Mouse (Mus musculus): ENCODE data around the gene Pkmyt1.
A peak's percentile ranks its signal among the peaks of the same experiment; 100 is the strongest.
"Not testable (repeated sequence)": the region's sequence is repeated elsewhere in the genome, so short reads cannot be mapped to it uniquely, and the experiment has no call there.

Pkmyt1 gene

GRCm38 (mm10) chr17:23747471-23747870 is 21.3 kb downstream of the Pkmyt1 start:
- no peak for DNase-seq (ENCODE audit: low spot score in 2 of 2)

GRCm38 (mm10) chr17:23748026-23748425 is 21.9 kb downstream of the Pkmyt1 start:
- DNase-seq (ENCODE audit: low spot score in 2 of 2) = no peak

GRCm38 (mm10) chr17:23748631-23749391 is 22.7 kb downstream of the Pkmyt1 start:
- DNase-seq (ENCODE audit: low spot score in 2 of 2) = peak; percentile 47 to 64

- no peak for DNase-seq (ENCODE audit: low spot score in 2 of 2)
Measured at GRCm38 (mm10) chr17:23749400-23750191, 23.5 kb downstream of the Pkmyt1 start.

GRCm38 (mm10) chr17:23755689-23756088 is 29.6 kb downstream of the Pkmyt1 start:
- no peak for DNase-seq (ENCODE audit: low spot score in 2 of 2)

- no peak for DNase-seq (ENCODE audit: low spot score in 2 of 2)
Measured at GRCm38 (mm10) chr17:23757581-23757980, 31.4 kb downstream of the Pkmyt1 start.

GRCm38 (mm10) chr17:23758801-23759200 is 32.7 kb downstream of the Pkmyt1 start:
- DNase-seq (ENCODE audit: low spot score in 2 of 2) = no peak

- DNase-seq (ENCODE audit: low spot score in 2 of 2) = no peak
Measured at GRCm38 (mm10) chr17:23760231-23760630, 34.1 kb downstream of the Pkmyt1 start.

- no peak for DNase-seq (ENCODE audit: low spot score in 2 of 2)
Measured at GRCm38 (mm10) chr17:23761155-23761554, 35.0 kb downstream of the Pkmyt1 start.

GRCm38 (mm10) chr17:23762976-23763375 is 36.8 kb downstream of the Pkmyt1 start:
- no peak for DNase-seq (ENCODE audit: low spot score in 2 of 2)

- DNase-seq (ENCODE audit: low spot score in 2 of 2) = no peak
Measured at GRCm38 (mm10) chr17:23770493-23770892, 44.4 kb downstream of the Pkmyt1 start.

- DNase-seq (ENCODE audit: low spot score in 2 of 2) = no peak
Measured at GRCm38 (mm10) chr17:23770896-23771283, 44.8 kb downstream of the Pkmyt1 start.

GRCm38 (mm10) chr17:23771284-23772218 is 45.4 kb downstream of the Pkmyt1 start, which contains the start of gene Flywch1:
Flywch1 (minus strand) TSS chr17:23771602.
- DNase-seq (ENCODE audit: low spot score in 2 of 2) = peak; percentile 94 to 96

- not testable (repeated sequence) for DNase-seq (ENCODE audit: low spot score in 2 of 2)
Measured at GRCm38 (mm10) chr17:23772219-23772556, 46.1 kb downstream of the Pkmyt1 start.

- no peak for DNase-seq (ENCODE audit: low spot score in 2 of 2)
Measured at GRCm38 (mm10) chr17:23773676-23774075, 47.5 kb downstream of the Pkmyt1 start.

GRCm38 (mm10) chr17:23774090-23774489 is 48.0 kb downstream of the Pkmyt1 start:
- DNase-seq (ENCODE audit: low spot score in 2 of 2) = peak; percentile 54 to 74

GRCm38 (mm10) chr17:23776216-23776615 is 50.1 kb downstream of the Pkmyt1 start:
- no peak for DNase-seq (ENCODE audit: low spot score in 2 of 2)

- no peak for DNase-seq (ENCODE audit: low spot score in 2 of 2)
Measured at GRCm38 (mm10) chr17:23777141-23777540, 51.0 kb downstream of the Pkmyt1 start.

GRCm38 (mm10) chr17:23778447-23778846 is 52.3 kb downstream of the Pkmyt1 start:
- DNase-seq (ENCODE audit: low spot score in 2 of 2) = no peak

- no peak for DNase-seq (ENCODE audit: low spot score in 2 of 2)
Measured at GRCm38 (mm10) chr17:23783352-23783751, 57.2 kb downstream of the Pkmyt1 start.

- DNase-seq (ENCODE audit: low spot score in 2 of 2) = peak; percentile 71 to 74
Measured at GRCm38 (mm10) chr17:23785561-23786471, 59.7 kb downstream of the Pkmyt1 start, which contains the start of gene Flywch2. Flywch2 (minus strand) TSS chr17:23786081.

Measured in urinary bladder, adult 18-20 months (tissue).